Mouse (Mus musculus): Measurements from ENCODE around the gene Nsl1. TPM values are rescaled to one million over a fixed set of nuclear protein-coding genes. Genes with fewer than 3 reads are reported as not detected.
"Not testable (repeated sequence)": the region's sequence is repeated elsewhere in the genome, so short reads cannot be mapped to it uniquely, and the experiment has no call there.

The Nsl1 gene
- polyA plus RNA-seq, 1 experiment from 2014 or later = 17.9 TPM

DNA sequence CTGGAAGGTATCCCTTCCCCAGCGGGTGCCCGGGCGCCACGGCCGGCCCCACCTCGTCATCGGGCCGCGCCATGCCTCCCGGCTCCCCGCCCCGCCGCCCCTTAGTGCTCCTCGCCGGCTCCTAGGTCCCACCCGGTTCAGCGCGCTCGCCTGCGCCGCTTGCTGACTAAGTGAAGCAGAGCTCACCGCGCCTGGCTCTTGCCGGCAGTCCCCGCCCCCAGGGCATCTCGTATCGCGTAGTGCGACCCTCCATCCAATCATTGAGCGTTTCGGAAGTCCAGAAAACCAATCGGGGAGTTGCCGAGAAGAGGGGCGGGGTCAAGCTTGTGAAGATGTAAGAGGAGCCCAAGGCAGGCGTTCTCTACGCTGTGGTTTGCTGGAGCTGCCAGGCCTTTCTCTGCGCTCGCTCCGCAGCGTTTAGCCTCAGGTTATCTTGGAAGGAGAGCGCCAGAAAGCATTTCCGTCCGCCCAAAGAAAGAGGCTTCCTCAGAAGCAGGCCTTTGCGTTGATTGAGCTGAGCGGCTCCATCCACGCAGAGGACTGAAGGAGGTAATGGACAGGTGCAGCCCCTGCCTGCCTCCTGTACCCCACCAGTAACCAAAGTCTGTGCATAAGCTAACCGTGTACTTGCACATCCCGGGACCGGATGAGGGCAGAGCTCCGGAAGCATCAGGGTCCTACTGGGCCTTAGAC is 36.6 kb upstream of the Nsl1 start, which contains the start of gene Flvcr1:
Flvcr1 (minus strand) TSS at position 138 of the 693 bp plus-strand sequence.
- DNase-seq (ENCODE audit: low spot score) (peak; percentile 98), ATAC-seq (ENCODE audit: low FRiP score) (peak; percentile 100)
- Histone ChIP-seq H3K4me3 (ENCODE audit: low read depth, low read length) (peak within 1 kb of the TSS; percentile 71), H3K9ac (ENCODE audit: low read depth, low read length) (peak within 1 kb of the TSS; percentile 70), H3K4me1 (replicated peaks; ENCODE audit: control insufficient read depth, insufficient read depth, low read length) (no peaks in the 10 kb centered on the region), H3K9me3 (ENCODE audit: control insufficient read depth, low read length) (no peaks in the 10 kb centered on the region), H3K27me3 (ENCODE audit: control insufficient read depth, insufficient read depth, low read length) (no peaks in the 10 kb centered on the region), H3K27ac (ENCODE audit: low read depth, low read length) (peak within 1 kb of the TSS; percentile 84), H3K36me3 (ENCODE audit: control insufficient read depth, insufficient read depth, low read length) (no peaks in the 10 kb centered on the region), H3K4me2 (replicated peaks; ENCODE audit: low read depth, low read length) (peak within 1 kb of the TSS; percentile 94)
- 0% methylated on average over 50 of the region's 50 CpGs for WGBS

DNA sequence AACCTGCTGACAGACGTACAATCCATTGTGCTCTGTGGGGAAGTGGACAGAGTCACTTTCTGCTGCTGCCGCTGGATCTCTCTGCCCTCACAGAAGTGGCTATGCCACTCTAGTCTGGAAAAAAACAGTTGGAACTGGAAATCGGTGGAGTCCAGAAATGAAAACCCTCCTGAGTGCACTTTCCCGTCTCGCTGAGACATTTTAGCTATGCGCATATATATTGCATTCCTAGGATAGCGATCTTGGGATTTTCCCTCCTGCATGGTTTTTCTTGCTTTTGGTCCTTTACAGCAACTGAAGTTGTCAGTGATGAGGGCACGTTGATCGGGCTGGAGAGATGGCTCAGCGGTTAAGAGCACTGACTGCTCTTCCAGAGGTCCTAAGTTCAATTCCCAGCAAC is 32.6 kb upstream of the Nsl1 start:
- H3K9me3 ChIP-seq (ENCODE audit: control insufficient read depth, low read length) = no peaks in the 10 kb centered on the region
- H3K27ac ChIP-seq (ENCODE audit: low read depth, low read length) = no peak overlapping the region
- DNase-seq (ENCODE audit: low spot score) (no peak), ATAC-seq (ENCODE audit: low FRiP score) (no peak)
- no peaks in the 10 kb centered on the region for H3K27me3 ChIP-seq (ENCODE audit: control insufficient read depth, insufficient read depth, low read length)
- no peaks in the 10 kb centered on the region for H3K4me1 ChIP-seq (replicated peaks; ENCODE audit: control insufficient read depth, insufficient read depth, low read length)
- H3K4me2 ChIP-seq (replicated peaks; ENCODE audit: low read depth, low read length) = no peak overlapping the region
- no peaks in the 10 kb centered on the region for H3K36me3 ChIP-seq (ENCODE audit: control insufficient read depth, insufficient read depth, low read length)
- no peak overlapping the region for H3K9ac ChIP-seq (ENCODE audit: low read depth, low read length)
- WGBS = 67% methylated on average over 10 of the region's 10 CpGs
- no peak overlapping the region for H3K4me3 ChIP-seq (ENCODE audit: low read depth, low read length)

- not testable (repeated sequence) for H3K27me3 ChIP-seq (ENCODE audit: control insufficient read depth, insufficient read depth, low read length); H3K9ac ChIP-seq (ENCODE audit: low read depth, low read length); H3K4me1 ChIP-seq (replicated peaks; ENCODE audit: control insufficient read depth, insufficient read depth, low read length); H3K4me3 ChIP-seq (ENCODE audit: low read depth, low read length); H3K36me3 ChIP-seq (ENCODE audit: control insufficient read depth, insufficient read depth, low read length); H3K27ac ChIP-seq (ENCODE audit: low read depth, low read length); ATAC-seq (ENCODE audit: low FRiP score); H3K9me3 ChIP-seq (ENCODE audit: control insufficient read depth, low read length); H3K4me2 ChIP-seq (replicated peaks; ENCODE audit: low read depth, low read length); DNase-seq (ENCODE audit: low spot score)
- WGBS = 81% methylated on average over 6 of the region's 6 CpGs
Measured at GRCm38 (mm10) chr1:191030922-191031425, 31.8 kb upstream of the Nsl1 start.

DNA sequence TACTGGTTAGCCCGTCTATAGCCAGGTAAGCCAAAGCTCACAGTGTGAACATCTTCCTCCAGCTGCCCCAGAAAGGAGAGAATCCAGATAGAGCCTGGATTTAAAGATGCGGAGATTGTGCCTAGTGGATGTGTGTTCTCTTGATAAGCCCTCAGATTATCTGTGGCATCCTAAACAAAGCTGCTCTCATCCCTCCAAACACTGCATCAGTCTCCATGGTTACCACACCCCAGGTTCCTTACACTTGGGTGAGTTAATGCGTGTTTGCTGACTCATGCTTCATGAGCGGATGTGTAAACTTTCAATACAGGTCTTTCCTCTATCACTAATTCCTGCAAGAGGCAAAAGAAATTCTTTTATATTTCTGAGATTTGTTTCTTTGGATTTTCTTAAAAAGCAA is 27.2 kb upstream of the Nsl1 start:
- Histone ChIP-seq H3K36me3 (ENCODE audit: control insufficient read depth, insufficient read depth, low read length) (no peaks in the 10 kb centered on the region), H3K4me3 (ENCODE audit: low read depth, low read length) (no peak overlapping the region), H3K27ac (ENCODE audit: low read depth, low read length) (no peak overlapping the region), H3K27me3 (ENCODE audit: control insufficient read depth, insufficient read depth, low read length) (no peaks in the 10 kb centered on the region), H3K4me1 (replicated peaks; ENCODE audit: control insufficient read depth, insufficient read depth, low read length) (no peaks in the 10 kb centered on the region), H3K9me3 (ENCODE audit: control insufficient read depth, low read length) (no peaks in the 10 kb centered on the region), H3K4me2 (replicated peaks; ENCODE audit: low read depth, low read length) (no peak overlapping the region), H3K9ac (ENCODE audit: low read depth, low read length) (no peak overlapping the region)
- WGBS = 38% methylated on average over 4 of the region's 4 CpGs
- DNase-seq (ENCODE audit: low spot score) (peak; percentile 13), ATAC-seq (ENCODE audit: low FRiP score) (no peak)

DNA sequence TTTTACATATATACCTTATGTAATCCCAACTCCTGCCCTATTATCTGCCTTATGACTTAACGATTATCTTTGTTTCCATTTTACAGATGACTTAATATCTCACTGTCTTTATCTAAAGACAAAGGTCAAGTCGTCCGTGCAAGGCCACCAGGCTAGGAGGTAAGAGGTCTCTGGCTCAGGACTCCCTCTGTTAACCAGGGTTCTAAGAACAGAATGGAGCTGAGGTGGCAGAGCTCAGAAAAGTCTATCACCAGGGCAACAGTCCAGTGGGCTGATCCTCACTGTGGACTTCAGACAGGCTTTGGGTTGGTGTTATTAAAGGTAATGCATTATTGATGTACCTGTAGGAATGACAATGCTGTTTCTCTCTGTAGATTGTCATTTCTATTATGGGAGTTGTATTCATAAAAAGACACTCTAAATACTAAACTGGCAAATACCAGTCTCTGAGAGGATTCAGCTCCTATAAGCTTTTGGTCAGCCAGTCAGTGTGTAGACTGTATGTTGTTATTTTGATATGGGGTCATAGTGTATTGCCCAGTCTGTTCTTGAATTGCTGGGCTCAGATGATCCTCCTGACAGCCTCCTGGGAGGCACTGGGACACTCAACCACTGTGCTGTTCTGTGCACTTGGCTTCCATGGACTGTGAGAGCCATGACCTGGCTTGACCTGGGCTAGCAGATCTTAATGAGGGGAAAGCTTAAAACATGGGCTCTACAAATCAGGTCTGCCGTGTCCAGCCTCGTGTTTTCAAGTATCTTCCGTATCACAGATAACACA is 26.1 kb upstream of the Nsl1 start, which contains the start of gene Spata45:
Spata45 (plus strand) TSS at position 86 of the 781 bp plus-strand sequence.
- Histone ChIP-seq H3K9me3 (ENCODE audit: control insufficient read depth, low read length) (no peaks in the 10 kb centered on the region), H3K4me2 (replicated peaks; ENCODE audit: low read depth, low read length) (no peak within 1 kb of the TSS), H3K36me3 (ENCODE audit: control insufficient read depth, insufficient read depth, low read length) (no peaks in the 10 kb centered on the region), H3K27me3 (ENCODE audit: control insufficient read depth, insufficient read depth, low read length) (no peaks in the 10 kb centered on the region), H3K4me3 (ENCODE audit: low read depth, low read length) (no peak within 1 kb of the TSS), H3K4me1 (replicated peaks; ENCODE audit: control insufficient read depth, insufficient read depth, low read length) (no peaks in the 10 kb centered on the region), H3K27ac (ENCODE audit: low read depth, low read length) (no peak within 1 kb of the TSS), H3K9ac (ENCODE audit: low read depth, low read length) (no peak within 1 kb of the TSS)
- DNase-seq (ENCODE audit: low spot score) = no peak
- no peak for ATAC-seq (ENCODE audit: low FRiP score)
- 79% methylated on average over 6 of the region's 6 CpGs for WGBS

GRCm38 (mm10) chr1:191037999-191038398 is 24.8 kb upstream of the Nsl1 start:
- H3K27ac ChIP-seq (ENCODE audit: low read depth, low read length) = no peak overlapping the region
- no peaks in the 10 kb centered on the region for H3K9me3 ChIP-seq (ENCODE audit: control insufficient read depth, low read length)
- no peaks in the 10 kb centered on the region for H3K27me3 ChIP-seq (ENCODE audit: control insufficient read depth, insufficient read depth, low read length)
- H3K4me1 ChIP-seq (replicated peaks; ENCODE audit: control insufficient read depth, insufficient read depth, low read length) = no peaks in the 10 kb centered on the region
- H3K4me2 ChIP-seq (replicated peaks; ENCODE audit: low read depth, low read length) = no peak overlapping the region
- no peak overlapping the region for H3K4me3 ChIP-seq (ENCODE audit: low read depth, low read length)
- no peak overlapping the region for H3K9ac ChIP-seq (ENCODE audit: low read depth, low read length)
- WGBS = 92% methylated on average over 4 of the region's 4 CpGs
- DNase-seq (ENCODE audit: low spot score) (no peak), ATAC-seq (ENCODE audit: low FRiP score) (no peak)
- no peaks in the 10 kb centered on the region for H3K36me3 ChIP-seq (ENCODE audit: control insufficient read depth, insufficient read depth, low read length)

DNA sequence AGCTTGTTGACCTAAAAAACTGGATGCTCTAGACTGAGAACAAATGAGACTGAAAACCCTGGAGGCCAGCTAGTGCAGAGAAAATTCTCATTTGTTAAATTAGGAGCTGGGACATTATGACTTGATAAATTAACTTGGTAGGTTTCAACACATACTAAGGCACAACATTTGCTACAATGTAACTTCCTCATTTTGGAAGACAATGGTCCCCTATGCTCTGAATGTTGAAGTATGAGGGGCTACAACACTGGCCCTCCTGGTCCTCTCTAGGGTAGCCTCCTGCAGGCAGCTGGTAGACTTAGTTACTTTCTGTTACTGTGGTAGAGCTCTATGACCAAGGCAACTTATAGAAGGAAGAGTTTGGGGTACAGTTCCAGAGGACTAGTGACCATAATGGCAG is 21.5 kb upstream of the Nsl1 start:
- no peak overlapping the region for H3K4me2 ChIP-seq (replicated peaks; ENCODE audit: low read depth, low read length)
- no peak overlapping the region for H3K4me3 ChIP-seq (ENCODE audit: low read depth, low read length)
- H3K9me3 ChIP-seq (ENCODE audit: control insufficient read depth, low read length) = no peaks in the 10 kb centered on the region
- ATAC-seq (ENCODE audit: low FRiP score) = no peak
- no peaks in the 10 kb centered on the region for H3K4me1 ChIP-seq (replicated peaks; ENCODE audit: control insufficient read depth, insufficient read depth, low read length)
- no peak overlapping the region for H3K9ac ChIP-seq (ENCODE audit: low read depth, low read length)
- H3K36me3 ChIP-seq (ENCODE audit: control insufficient read depth, insufficient read depth, low read length) = no peaks in the 10 kb centered on the region
- no peak for DNase-seq (ENCODE audit: low spot score)
- H3K27ac ChIP-seq (ENCODE audit: low read depth, low read length) = no peak overlapping the region
- no peaks in the 10 kb centered on the region for H3K27me3 ChIP-seq (ENCODE audit: control insufficient read depth, insufficient read depth, low read length)

DNA sequence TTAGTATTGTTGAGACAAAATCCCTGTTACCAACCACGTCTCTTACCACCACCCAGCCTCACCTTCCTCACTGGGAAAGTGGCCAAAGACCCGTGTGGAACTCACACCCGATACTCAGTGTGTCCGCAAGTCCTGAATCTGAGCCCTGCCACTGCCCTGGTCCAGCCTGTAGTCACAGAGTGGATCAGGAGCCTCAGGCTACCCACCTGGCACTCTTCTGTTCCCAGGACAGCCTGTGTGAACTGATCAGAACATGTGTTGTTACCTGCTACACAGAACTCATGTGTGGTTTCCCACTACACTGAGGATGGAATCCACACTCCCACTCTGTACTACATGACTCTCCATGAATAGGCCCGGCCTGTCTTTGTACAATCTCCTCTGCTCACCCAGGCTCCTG is 20.7 kb upstream of the Nsl1 start:
- no peak overlapping the region for H3K4me2 ChIP-seq (replicated peaks; ENCODE audit: low read depth, low read length)
- DNase-seq (ENCODE audit: low spot score) = no peak
- H3K9ac ChIP-seq (ENCODE audit: low read depth, low read length) = no peak overlapping the region
- 83% methylated on average over 5 of the region's 5 CpGs for WGBS
- ATAC-seq (ENCODE audit: low FRiP score) = no peak
- no peaks in the 10 kb centered on the region for H3K36me3 ChIP-seq (ENCODE audit: control insufficient read depth, insufficient read depth, low read length)
- H3K27ac ChIP-seq (ENCODE audit: low read depth, low read length) = no peak overlapping the region
- H3K9me3 ChIP-seq (ENCODE audit: control insufficient read depth, low read length) = no peaks in the 10 kb centered on the region
- H3K4me1 ChIP-seq (replicated peaks; ENCODE audit: control insufficient read depth, insufficient read depth, low read length) = no peaks in the 10 kb centered on the region
- no peak overlapping the region for H3K4me3 ChIP-seq (ENCODE audit: low read depth, low read length)
- no peaks in the 10 kb centered on the region for H3K27me3 ChIP-seq (ENCODE audit: control insufficient read depth, insufficient read depth, low read length)
